Comparison of ENCODE assay signal across 28 mouse cellular contexts in the genomic region with DNA sequence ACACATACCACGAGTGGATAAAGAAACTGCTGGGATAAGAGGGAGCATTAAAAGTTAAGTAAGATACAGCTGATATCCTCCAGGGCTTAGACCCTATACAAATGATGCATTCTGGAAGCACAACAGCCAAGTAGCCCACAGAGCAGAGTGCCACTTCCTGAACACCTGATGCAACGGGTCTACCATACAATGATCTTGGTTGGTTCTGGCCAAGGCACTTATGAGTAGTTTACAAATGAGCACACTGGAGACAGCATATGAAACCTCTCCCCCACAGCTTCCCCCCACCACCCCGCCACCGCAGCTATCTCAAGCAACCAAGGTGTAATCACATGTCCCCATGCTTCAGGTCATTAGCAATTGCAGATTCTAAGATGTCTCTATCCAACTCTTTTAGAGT.
A peak's percentile ranks its signal among the peaks of the same experiment; 100 is the strongest.
DNase-seq lines count a peak whose midpoint lies in the region; ATAC-seq lines count a peak whose summit lies in the region.
"Had no signal": no experiment of that assay in that cellular context is flagged by ENCODE, and none has a peak within 500 bp of the region (broad histone marks: within the 10 kb centered on the region; RNA-seq: fewer than 3 reads in every experiment).

No protein-coding gene starts in this region.

- no peak overlapping the region for H3K9ac ChIP-seq in kidney, embryonic 15.5 days
- H3K9ac ChIP-seq: forebrain, embryonic 13.5 days; heart, embryonic 12.5 days; heart, embryonic 15.5 days; hindbrain, embryonic 13.5 days had no signal

- H3K9me3 ChIP-seq in kidney, embryonic 15.5 days (replicated peaks), result no peaks in the 10 kb centered on the region
- H3K9me3 ChIP-seq: forebrain, embryonic 10.5 days; forebrain, embryonic 13.5 days; heart, embryonic 12.5 days; heart, embryonic 15.5 days; hindbrain, embryonic 10.5 days; hindbrain, embryonic 13.5 days had no signal

- peak; percentile 51 for ATAC-seq in CD4-positive, CD25-positive, alpha-beta regulatory T cell, adult 4 months
- no peak for ATAC-seq in kidney, embryonic 15.5 days (replicated peaks; ENCODE audit: low FRiP score)
- ATAC-seq: forebrain, embryonic 13.5 days; forebrain, embryonic 16.5 days; hindbrain, embryonic 16.5 days; Patski had no signal

- H3K4me1 ChIP-seq in kidney, embryonic 15.5 days, result no peaks in the 10 kb centered on the region
- H3K4me1 ChIP-seq: forebrain, embryonic 13.5 days; heart, embryonic 12.5 days; hindbrain, embryonic 13.5 days had no signal

- H3K27ac ChIP-seq in kidney, embryonic 15.5 days, result no peak overlapping the region
- H3K27ac ChIP-seq: forebrain, embryonic 10.5 days; forebrain, embryonic 13.5 days; gastrocnemius, adult 2 months; heart, embryonic 15.5 days; hindbrain, embryonic 10.5 days; hindbrain, embryonic 13.5 days had no signal

- H3K4me2 ChIP-seq in kidney, embryonic 15.5 days, result no peak overlapping the region
- H3K4me2 ChIP-seq: forebrain, embryonic 13.5 days; heart, embryonic 12.5 days; heart, embryonic 15.5 days; hindbrain, embryonic 13.5 days had no signal

- no peaks in the 10 kb centered on the region for H3K27me3 ChIP-seq in splenic B cell, adult 2 months (ENCODE audit: control insufficient read depth, insufficient read depth, low read length, poor library complexity, severe bottlenecking)
- no peaks in the 10 kb centered on the region for H3K27me3 ChIP-seq in kidney, embryonic 15.5 days
- H3K27me3 ChIP-seq: forebrain, embryonic 13.5 days; heart, embryonic 12.5 days; heart, embryonic 15.5 days; hindbrain, embryonic 13.5 days; Patski had no signal

- peaks cover 1% of the 10 kb centered on the region; the same call in 1 of the 2 replicates for H3K36me3 ChIP-seq in splenic B cell, adult 2 months (ENCODE audit: control insufficient read depth, insufficient read depth, low read length, poor library complexity, severe bottlenecking)
- no peaks in the 10 kb centered on the region for H3K36me3 ChIP-seq in kidney, embryonic 15.5 days
- H3K36me3 ChIP-seq: forebrain, embryonic 10.5 days; G1E; hindbrain, embryonic 10.5 days; hindbrain, embryonic 13.5 days had no signal

- H3K4me3 ChIP-seq in kidney, embryonic 15.5 days (replicated peaks), result no peak overlapping the region
- H3K4me3 ChIP-seq: forebrain, embryonic 10.5 days; forebrain, embryonic 13.5 days; gastrocnemius, adult 2 months; heart, embryonic 12.5 days; heart, embryonic 15.5 days; hindbrain, embryonic 10.5 days; hindbrain, embryonic 13.5 days had no signal

- WGBS in kidney, embryonic 15.5 days, result 89% methylated on average over 4 of the region's 4 CpGs

- peak; percentile 28 to 31 for DNase-seq in spleen, postnatal 36 days (ENCODE audit: low spot score in 2 of 2)
- DNase-seq in spleen, postnatal 10 days (ENCODE audit: low spot score in 2 of 2), result no peak
- DNase-seq in induced T-regulatory cell, adult 2 months (ENCODE audit: low read depth), result peak; percentile 55
- peak; percentile 50 for DNase-seq in splenic B cell, adult 2 months (ENCODE audit: low read depth, low spot score)
- no peak for DNase-seq in right cerebral cortex, postnatal 25 days
- DNase-seq in lung, adult 18-20 months, result no peak
- DNase-seq: adrenal gland, adult 2 months; adrenal gland, postnatal 14 days; B cell, adult 2 months; cerebellum, adult 11 months; cerebellum, adult 8-10 months; cerebellum, postnatal 14 days; gastrocnemius, adult 2 months; gastrocnemius, postnatal 14 days; heart, postnatal 10 days; heart, postnatal 36 days had no signal

Comparison
In these comparisons a context has a peak if more than half of its experiments do, and no peak if none do; other contexts are left out.
1. DNase-seq: peak in spleen, postnatal 36 days (2 of 2), induced T-regulatory cell, adult 2 months (single experiment) and splenic B cell, adult 2 months (single experiment); none in spleen, postnatal 10 days (0 of 2), right cerebral cortex, postnatal 25 days (single experiment) and lung, adult 18-20 months (0 of 2).